Mouse (Mus musculus): ENCODE data around the gene Fbxo46.
"Not testable (repeated sequence)": the region's sequence is repeated elsewhere in the genome, so short reads cannot be mapped to it uniquely, and the experiment has no call there.

Fbxo46 gene

DNA sequence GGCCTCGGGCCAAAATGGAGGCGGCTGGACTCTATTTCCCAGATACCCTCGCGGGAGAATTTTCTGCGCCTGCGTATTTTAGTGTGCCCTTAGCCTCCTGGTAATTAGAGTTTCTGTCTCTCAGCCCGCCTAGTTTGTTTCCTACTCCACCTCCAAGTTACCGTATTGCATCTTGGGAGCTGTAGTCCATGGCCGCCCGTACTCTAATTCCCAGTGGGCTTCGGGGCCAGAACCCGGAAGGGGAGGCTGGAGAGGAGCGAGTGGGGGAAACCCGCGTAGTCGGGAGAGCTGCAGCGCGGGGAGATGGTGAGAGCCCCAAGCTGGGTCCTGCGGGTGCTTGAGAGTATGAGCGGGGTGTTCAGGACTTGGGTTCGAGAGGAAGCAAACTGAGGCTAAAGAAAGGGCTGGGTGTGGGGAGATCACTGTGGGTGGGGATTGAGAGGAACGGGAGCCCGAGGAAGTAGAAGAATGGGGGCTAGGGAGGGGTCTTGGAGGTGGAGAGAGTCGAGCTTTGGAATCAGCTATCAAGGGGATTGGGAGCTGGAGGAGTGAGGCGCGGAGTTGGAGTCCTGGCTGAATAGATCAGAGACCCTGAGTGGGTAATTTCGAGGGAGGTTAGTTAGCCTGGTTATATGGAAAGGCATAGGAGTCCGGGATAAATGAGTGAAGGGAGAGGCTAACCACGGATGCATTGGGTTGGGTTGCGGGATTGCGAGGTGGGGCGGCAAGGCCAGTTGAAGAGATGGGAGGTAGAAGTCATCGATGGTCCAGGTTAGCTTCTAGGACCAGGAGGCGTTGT, at the start of gene Fbxo46:
TSS of gene Fbxo46 (plus strand) at position 229 of the 799 bp plus-strand sequence.
- DNase-seq, result peak; percentile 94 to 95

DNA sequence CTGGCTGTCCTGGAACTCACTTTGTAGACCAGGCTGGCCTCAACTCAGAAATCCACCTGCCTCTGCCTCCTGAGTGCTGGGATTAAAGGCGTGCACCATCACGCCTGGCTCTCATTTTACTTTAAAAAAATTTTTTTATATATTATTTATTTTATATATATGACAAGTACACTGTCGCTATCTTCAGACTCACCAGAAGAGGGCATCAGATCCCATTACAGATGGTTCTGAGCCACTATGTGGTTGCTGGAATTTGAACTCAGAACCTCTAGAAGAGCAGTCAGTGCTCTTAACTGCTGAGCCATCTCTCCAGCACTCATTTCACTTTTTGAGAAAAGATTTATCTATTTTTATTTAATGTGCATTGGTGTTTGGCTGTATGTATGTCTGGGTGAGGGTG, 48.6 kb upstream of the Fbxo46 start:
- DNase-seq, result not testable (repeated sequence)

DNA sequence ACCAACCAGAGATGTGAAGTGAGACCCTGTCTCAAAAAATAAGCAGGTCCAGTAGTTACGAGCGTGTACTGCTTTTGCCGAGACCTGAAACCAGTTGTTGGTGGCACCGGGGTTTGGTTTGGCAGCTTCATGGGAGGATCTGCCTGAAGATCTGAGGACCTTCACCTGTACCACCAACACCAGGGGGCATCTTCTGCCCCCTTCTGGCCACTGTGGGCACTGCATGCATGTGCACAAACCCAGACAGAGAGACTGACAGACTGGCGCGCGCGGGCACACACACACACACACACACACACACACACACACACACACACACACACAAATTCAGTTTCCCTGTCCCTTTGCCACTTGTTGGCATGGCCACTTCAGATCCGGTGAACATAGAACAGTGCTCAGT, 46.2 kb upstream of the Fbxo46 start:
- peak; percentile 67 to 75 for DNase-seq

DNA sequence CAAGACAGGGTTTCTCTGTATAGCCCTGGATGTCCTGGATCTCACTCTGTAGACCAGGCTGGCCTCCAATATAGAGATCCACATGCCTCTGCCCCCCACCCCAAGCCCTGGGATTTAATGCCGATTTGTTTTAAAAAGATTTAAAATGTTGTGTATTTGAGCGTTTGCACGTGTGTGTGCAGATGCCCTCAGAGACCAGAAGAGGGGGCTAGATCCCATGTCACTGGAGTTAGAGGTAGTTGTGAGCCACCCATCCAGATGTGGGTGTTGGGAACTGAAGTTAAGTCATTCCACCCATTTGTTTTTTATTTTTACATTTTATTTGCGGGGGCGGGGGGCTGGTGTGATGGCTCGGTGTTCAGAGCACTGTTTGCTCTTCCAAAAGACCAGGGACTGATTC, 45.2 kb upstream of the Fbxo46 start:
- DNase-seq, result no peak

DNA sequence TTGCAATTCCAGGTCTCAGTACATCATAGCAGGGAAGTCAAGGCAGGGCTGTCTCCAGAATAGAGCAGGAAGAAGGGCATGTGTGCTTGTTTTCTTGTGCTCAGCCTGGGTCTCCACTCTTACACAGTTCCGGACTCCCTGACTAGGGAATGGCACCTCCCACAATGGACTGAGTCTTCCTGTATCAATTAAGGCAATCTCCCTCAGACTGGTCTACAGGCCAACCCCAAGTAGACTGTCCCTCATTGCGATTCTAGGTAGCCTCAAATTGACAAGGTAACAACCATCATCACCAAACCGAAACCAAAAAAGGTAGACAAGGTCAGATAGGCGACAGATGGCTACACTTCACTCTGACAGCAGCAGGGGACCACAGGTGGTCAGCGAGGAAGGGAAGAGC, 44.4 kb upstream of the Fbxo46 start:
- DNase-seq, result no peak

DNA sequence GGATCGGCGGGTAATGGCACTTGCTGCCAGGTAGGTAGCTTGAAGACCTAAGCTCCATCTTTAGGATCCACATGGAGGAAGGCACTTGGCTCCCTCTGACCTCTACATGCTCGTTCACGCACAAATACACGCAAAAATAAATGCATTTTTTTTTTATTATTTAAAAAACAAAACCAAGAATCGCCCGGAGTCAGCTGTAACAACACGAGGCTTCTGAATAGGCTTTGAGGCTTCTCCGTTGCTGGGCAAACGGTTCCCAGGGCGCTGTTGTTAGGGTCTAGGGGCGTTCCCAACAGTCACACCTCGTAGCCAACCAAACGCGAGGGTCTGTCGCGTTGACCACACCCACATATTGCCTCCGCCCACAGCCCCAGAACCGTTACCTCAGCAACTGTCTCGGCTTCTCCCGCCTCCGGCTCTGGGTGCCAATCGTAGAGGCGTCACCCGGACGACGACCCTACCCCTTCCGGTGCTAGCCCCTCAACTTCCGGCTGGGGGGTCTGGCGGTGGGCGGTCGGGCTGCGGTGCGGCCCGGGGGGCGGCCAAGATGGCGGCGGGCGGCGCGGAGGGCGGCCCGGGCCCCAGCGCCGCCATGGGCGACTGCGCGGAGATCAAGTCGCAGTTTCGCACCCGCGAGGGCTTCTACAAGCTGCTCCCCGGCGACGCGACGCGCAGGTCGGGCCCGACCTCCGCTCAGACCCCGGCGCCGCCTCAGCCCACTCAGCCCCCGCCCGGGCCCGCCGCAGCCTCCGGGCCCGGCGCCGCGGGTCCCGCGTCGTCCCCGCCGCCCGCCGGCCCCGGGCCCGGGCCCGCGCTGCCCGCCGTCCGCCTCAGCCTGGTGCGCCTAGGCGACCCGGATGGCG, 43.7 kb upstream of the Fbxo46 start, which contains the start of gene Dmwd:
TSS of gene Dmwd (plus strand) at position 505 of the 863 bp plus-strand sequence.
- DNase-seq, result peak; percentile 97 to 99

DNA sequence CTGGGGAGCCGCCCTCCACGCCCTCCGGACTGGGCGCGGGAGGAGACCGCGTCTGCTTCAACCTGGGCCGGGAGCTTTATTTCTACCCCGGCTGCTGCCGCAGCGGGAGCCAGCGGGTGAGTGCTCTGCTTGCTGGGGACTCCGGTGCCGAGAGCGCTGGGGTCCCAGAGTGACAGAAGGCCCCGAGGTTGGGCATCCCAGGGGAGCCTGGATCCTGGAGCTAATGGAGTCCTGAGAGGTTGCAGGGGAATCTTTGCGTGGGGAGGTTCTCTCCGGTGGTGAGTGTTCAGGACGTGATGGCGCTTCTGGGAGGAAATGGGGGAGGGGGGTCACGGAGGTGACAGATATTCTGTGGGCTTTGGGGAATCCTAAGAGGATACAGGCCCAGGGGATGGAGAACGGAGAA, 43.1 kb upstream of the Fbxo46 start:
- DNase-seq, result peak; percentile 53 to 62

DNA sequence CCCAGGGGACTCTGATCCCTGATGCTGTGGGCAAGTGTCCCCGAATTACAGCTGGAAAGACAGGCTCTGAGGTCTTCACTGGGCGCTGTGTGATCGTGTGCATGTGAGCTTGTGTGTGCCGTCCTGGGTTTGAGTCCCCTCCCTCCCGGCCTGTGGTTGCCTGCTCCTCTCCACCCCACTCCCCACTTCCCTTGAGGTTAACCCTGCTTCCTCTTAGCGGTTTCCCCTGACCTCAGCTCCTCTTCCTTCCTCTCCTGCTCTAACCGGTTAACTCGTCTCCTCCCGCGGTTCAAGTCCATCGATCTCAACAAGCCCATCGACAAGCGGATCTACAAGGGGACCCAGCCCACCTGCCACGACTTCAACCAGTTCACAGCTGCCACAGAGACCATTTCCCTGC, 41.9 kb upstream of the Fbxo46 start:
- DNase-seq, result no peak

DNA sequence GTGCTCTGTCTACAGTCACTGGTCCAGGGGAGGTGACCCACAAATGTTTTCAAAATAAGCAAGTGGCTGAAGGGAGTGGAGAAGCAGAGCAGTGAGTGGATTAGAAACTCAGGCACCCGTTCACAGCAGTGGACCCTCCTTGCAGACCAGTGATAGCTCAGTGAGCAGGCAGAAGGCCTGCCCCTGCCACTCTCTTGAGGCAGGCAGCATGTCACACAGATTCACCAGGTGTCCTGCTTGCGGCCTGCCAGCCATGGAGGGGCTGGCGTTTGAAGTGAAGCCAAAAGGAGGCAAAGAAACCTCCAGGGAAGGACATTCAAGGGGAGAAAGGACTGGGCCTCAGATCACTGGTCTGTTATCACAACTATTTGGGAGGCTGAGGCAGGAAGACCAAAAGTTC, 40.9 kb upstream of the Fbxo46 start:
- peak in 1 of 2 experiments; percentile 10 for DNase-seq

DNA sequence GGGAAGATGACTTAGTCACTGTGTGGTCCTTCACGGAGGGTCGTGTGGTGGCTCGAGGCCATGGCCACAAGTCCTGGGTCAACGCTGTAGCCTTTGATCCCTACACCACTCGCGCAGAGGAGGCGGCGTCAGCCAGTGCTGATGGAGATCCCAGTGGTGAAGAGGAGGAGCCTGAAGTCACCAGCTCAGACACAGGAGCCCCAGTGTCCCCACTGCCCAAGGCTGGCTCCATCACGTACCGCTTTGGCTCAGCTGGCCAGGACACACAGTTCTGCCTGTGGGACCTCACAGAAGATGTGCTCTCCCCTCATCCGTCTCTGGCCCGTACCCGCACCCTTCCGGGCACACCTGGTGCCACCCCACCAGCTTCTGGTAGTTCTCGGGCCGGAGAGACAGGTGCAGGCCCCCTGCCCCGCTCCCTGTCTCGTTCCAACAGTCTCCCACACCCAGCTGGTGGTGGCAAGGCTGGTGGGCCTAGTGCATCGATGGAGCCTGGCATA, 39.2 kb upstream of the Fbxo46 start:
- no peak for DNase-seq

DNA sequence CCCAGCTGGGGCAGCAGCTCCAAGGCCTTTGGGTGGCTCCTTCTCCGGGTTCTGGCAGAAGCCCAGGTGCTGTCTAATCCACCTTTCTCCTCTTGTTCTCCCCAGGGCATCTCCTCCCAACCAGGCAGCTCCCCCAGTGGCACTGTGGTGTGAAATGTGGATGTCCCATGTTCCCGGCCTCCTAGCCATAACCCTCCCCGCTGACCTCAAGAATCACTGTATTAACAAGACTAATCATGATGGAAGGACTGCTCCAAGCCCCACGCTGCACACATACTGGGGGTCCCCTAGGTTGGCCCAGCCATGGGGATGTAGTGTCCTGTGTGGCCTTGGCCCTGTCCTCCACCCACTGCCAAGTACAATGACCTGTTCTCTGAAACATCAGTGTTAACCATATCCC, 37.5 kb upstream of the Fbxo46 start:
- DNase-seq, result peak in 1 of 2 experiments; percentile 13

DNA sequence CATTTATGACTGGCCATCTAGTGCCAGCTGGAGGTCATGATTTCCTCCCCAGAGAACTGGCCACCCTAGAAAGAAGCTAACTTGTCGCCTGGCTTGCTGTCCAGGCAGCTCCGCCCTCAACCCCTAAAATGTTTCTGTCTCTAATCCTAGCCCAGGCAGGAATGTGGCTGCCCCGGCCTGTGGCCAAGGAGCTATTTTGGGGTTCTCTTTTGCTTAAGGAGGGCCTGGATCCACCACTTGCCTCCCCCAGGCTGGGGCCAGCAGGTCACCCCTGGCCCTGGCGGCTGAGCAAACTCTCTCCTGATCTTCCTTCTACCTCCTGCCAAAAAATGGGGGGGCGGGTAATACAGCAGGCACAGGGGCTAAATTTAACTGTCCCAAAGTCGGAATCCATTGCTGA, 36.6 kb upstream of the Fbxo46 start:
- DNase-seq, result peak in 1 of 2 experiments; percentile 12

DNA sequence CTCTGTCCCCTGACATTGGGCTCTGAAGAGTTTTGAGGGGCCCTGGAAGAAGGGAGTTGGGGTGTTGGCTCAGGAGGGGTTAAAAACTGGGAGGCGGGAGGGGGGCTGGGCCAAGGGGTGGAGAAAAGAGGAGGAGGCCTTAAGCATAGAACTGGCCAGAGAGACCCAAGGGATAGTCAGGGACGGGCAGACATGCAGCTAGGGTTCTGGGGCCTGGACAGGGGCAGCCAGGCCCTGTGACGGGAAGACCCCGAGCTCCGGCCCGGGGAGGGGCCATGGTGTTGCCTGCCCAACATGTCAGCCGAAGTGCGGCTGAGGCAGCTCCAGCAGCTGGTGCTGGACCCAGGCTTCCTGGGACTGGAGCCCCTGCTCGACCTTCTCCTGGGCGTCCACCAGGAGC, 36.0 kb upstream of the Fbxo46 start, which contains the start of gene Dmpk:
TSS of gene Dmpk (plus strand) at position 149 of the 400 bp plus-strand sequence.
- peak in 1 of 2 experiments; percentile 10 for DNase-seq

DNA sequence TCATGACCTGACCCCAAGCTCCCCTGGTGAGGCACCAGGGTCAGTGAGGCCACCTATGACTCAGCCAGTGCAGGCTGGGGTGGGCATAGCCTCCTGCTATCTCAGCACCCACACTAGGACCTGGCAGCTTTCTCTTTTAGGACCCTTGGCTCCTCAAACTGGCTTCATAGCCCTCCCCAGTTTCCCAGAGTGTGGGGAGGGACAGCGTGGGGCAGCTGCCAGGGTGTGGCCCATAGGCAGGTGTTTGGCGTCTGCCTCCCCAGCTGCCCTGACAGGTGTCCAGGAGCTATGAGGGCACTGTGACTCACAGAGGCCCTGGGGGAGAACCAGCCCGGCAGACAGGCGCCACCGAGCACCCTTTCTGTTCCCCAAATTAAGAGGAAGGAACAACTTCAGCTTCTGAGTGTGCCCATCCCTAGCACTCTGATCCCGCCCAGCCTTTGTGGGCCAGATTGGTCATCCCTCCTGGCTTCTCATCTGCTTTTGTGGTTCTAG, 35.3 kb upstream of the Fbxo46 start:
- peak in 1 of 2 experiments; percentile 17 for DNase-seq

DNA sequence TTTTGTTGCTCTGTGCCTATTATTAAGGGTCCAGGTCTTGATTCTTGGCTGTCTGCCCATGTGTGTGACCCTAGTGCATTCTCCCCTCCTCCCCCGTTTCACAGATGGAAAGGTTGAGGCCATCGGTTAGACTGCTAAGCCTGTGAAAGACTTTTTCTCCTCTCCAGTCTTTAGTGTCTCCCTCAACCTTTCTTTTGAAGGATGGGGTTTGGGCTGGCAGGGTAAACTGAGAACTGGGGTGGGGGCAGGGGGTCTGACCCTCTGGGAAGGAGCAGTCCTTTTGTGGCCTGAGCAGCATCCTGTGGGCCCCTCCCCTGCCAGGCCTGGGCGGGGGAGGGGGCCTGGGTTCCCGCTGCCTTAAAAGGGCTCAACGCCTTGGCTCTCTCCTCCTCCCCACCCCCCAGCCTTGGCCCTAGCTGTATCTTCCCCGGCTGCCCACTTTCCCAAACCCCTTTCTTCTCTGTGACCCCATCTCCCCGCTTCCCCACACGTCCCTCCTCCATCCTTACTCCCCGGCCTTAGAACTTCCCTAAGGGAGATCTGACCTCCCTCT, 34.7 kb upstream of the Fbxo46 start:
- DNase-seq, result peak in 1 of 2 experiments; percentile 24

DNA sequence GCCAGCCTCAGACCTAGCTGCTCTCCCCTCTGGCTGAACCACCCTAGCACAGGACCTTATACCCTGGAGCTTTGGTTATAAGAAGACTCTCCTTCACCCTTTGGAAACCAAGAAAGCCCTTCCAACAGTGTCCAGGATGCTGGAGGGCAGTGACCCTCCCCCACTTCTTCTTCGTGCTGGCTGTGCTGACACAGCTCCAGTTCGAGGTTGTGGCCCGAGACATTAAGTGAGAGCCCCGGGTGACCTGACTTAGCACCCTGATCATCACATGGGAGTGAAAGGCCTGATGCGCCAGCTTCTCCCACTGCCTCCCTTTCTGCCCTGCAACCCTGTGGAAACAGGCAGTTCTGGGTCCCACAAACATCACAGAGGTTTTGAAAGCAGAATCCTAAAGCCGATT, 34.2 kb upstream of the Fbxo46 start:
- no peak for DNase-seq

DNA sequence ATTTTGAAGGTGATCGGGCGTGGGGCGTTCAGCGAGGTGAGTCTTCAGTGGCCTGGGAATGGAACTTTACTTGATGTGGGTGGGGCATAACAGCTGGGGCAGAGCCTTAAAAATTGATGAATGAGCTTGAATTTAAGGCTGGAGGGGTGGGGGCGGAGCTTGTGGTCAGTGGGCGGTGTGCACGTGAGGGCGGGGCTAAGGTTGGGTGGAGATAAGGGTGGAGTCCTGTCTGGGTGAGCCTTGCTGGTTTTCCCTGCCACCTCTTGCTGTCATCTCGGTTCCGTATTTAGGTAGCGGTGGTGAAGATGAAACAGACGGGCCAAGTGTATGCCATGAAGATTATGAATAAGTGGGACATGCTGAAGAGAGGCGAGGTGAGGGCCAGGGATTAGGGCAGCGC, 33.6 kb upstream of the Fbxo46 start:
- DNase-seq, result peak in 1 of 2 experiments; percentile 40

DNA sequence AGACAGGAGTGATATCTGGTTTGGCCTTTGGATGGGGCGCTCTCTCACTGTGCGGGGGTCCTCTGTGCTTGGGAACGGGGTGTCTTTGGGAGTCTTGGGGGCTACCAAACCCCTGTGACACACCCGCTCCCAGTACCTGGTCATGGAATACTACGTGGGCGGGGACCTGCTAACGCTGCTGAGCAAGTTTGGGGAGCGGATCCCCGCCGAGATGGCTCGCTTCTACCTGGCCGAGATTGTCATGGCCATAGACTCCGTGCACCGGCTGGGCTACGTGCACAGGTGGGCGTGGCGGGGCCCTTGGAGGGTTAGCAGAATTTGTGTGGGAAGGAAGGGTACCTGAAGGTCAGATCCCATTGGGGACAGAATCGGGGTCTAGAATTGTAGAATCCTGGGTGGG, 32.9 kb upstream of the Fbxo46 start:
- DNase-seq, result peak in 1 of 2 experiments; percentile 14

DNA sequence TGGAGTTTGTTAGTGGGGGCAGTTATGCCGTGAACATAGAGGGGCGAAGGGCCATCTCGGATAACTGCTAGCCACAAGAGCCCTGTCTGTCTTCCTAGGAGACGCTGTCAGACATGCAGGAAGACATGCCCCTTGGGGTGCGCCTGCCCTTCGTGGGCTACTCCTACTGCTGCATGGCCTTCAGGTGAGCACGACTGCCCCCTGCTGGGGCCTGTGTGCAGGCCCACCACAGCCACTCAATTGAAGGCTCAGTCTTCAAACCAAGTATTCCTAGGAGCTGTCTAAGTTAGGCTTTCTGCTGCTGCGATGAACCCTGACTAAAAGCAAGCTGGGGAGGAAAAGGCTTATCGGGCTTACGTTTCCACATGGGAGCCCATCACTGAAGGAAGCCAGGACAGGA, 30.8 kb upstream of the Fbxo46 start:
- DNase-seq, result peak; percentile 74 to 79

DNA sequence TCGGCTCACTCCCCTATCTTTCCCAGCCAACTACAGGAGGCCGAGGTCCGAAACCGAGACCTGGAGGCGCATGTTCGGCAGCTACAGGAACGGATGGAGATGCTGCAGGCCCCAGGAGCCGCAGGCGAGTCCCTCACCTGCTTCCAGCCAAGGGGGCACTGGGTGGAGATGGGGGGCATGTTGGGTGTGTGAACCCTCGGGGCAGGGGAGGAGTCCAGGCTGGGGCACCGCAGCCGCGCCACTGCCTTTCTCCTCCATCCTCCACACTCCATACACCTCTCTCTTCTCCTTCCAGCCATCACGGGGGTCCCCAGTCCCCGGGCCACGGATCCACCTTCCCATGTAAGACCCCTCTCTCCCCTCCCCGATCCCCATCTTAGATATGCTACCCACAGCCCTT, 27.7 kb upstream of the Fbxo46 start:
- no peak for DNase-seq

DNA sequence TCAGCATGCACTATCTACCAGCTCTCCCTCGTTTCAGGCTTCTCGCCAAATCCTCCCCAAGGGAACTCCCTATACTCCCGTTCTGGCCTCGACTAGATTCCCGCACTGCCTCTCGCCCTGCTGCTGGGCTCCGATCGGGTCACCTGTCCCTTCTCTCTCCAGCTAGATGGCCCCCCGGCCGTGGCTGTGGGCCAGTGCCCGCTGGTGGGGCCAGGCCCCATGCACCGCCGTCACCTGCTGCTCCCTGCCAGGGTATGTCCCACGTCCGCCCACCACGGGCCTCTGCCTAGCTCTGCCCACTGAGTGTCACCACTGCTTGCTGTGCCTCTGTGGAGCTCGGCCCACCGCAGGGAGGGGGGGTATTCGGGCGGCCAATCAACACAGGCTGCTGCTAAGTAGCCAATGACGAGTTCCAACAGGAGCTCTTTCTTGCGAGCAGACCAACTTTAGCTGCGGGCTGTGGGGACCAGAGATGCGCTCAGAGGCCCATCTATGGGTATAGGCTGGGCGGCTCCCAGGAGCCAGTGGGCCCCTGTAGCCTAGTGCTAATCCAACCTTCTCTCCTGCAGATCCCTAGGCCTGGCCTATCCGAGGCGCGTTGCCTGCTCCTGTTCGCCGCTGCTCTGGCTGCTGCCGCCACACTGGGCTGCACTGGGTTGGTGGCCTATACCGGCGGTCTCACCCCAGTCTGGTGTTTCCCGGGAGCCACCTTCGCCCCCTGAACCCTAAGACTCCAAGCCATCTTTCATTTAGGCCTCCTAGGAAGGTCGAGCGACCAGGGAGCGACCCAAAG, 27.1 kb upstream of the Fbxo46 start:
- peak; percentile 61 to 65 for DNase-seq

DNA sequence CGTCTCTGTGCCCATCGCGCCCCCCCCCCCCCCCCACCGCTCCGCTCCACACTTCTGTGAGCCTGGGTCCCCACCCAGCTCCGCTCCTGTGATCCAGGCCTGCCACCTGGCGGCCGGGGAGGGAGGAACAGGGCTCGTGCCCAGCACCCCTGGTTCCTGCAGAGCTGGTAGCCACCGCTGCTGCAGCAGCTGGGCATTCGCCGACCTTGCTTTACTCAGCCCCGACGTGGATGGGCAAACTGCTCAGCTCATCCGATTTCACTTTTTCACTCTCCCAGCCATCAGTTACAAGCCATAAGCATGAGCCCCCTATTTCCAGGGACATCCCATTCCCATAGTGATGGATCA, 26.5 kb upstream of the Fbxo46 start:
- peak; percentile 86 for DNase-seq

Measured in cerebellum, postnatal 10 days (tissue).